22 mouse cellular contexts compared by ENCODE assay signal in genomic region chr19:45227049-45227448, GRCm38 (mm10). TPM values are rescaled to one million over a fixed set of nuclear protein-coding genes. Genes with fewer than 3 reads are reported as not detected.
A peak's percentile ranks its signal among the peaks of the same experiment; 100 is the strongest.
DNase-seq lines count a peak whose midpoint lies in the region; ATAC-seq lines count a peak whose summit lies in the region.
"Had no signal": no experiment of that assay in that cellular context is flagged by ENCODE, and none has a peak within 500 bp of the region (broad histone marks: within the 10 kb centered on the region; RNA-seq: fewer than 3 reads in every experiment).

No protein-coding gene starts in this region.

- no peak overlapping the region for H3K4me3 ChIP-seq in hindbrain, embryonic 11.5 days (ENCODE audit: low read depth, low read length)
- H3K4me3 ChIP-seq in hindbrain, embryonic 12.5 days, result no peak overlapping the region
- H3K4me3 ChIP-seq in midbrain, embryonic 11.5 days (ENCODE audit: low read depth, low read length), result no peak overlapping the region
- H3K4me3 ChIP-seq in midbrain, embryonic 14.5 days (replicated peaks; ENCODE audit: low read depth, low read length), result no peak overlapping the region
- H3K4me3 ChIP-seq in heart, embryonic 11.5 days (ENCODE audit: low read depth, low read length), result no peak overlapping the region
- H3K4me3 ChIP-seq: heart, adult 2 months; heart, embryonic 12.5 days had no signal

- H3K9ac ChIP-seq in hindbrain, embryonic 11.5 days (ENCODE audit: low read depth, low read length), result no peak overlapping the region
- no peak overlapping the region for H3K9ac ChIP-seq in hindbrain, embryonic 12.5 days
- H3K9ac ChIP-seq in midbrain, embryonic 11.5 days (ENCODE audit: low read length), result no peak overlapping the region
- H3K9ac ChIP-seq in midbrain, embryonic 14.5 days (replicated peaks; ENCODE audit: low read length), result no peak overlapping the region
- no peak overlapping the region for H3K9ac ChIP-seq in heart, embryonic 11.5 days (ENCODE audit: low read depth, low read length)
- H3K9ac ChIP-seq: heart, embryonic 12.5 days; hindbrain, embryonic 14.5 days had no signal

- peaks cover 94% of the 10 kb centered on the region for H3K27me3 ChIP-seq in hindbrain, embryonic 11.5 days (ENCODE audit: control insufficient read depth, insufficient read depth, low read length)
- peaks cover 98% of the 10 kb centered on the region for H3K27me3 ChIP-seq in hindbrain, embryonic 12.5 days
- H3K27me3 ChIP-seq in midbrain, embryonic 11.5 days (ENCODE audit: control insufficient read depth, insufficient read depth, low read length), result peaks cover 98% of the 10 kb centered on the region
- H3K27me3 ChIP-seq in midbrain, embryonic 14.5 days (ENCODE audit: control insufficient read depth, insufficient read depth, low read length), result peaks cover 99% of the 10 kb centered on the region
- H3K27me3 ChIP-seq in heart, embryonic 11.5 days (ENCODE audit: control insufficient read depth, insufficient read depth, low read length), result peaks cover 95% of the 10 kb centered on the region

- H3K4me1 ChIP-seq in hindbrain, embryonic 11.5 days (replicated peaks; ENCODE audit: control insufficient read depth, insufficient read depth, low read length), result peaks cover 17% of the 10 kb centered on the region
- H3K4me1 ChIP-seq in hindbrain, embryonic 12.5 days, result peaks cover 36% of the 10 kb centered on the region
- peaks cover 15% of the 10 kb centered on the region for H3K4me1 ChIP-seq in midbrain, embryonic 11.5 days (ENCODE audit: control insufficient read depth, insufficient read depth, low read length)
- no peaks in the 10 kb centered on the region for H3K4me1 ChIP-seq in midbrain, embryonic 14.5 days (ENCODE audit: control insufficient read depth, insufficient read depth, low read length)
- H3K4me1 ChIP-seq in heart, embryonic 11.5 days (ENCODE audit: control insufficient read depth, insufficient read depth, low read length), result peaks cover 11% of the 10 kb centered on the region; the same call in 1 of the 2 replicates

- H3K36me3 ChIP-seq in hindbrain, embryonic 11.5 days (ENCODE audit: control insufficient read depth, insufficient read depth, low read length), result no peaks in the 10 kb centered on the region
- H3K36me3 ChIP-seq in hindbrain, embryonic 12.5 days, result no peaks in the 10 kb centered on the region
- no peaks in the 10 kb centered on the region for H3K36me3 ChIP-seq in midbrain, embryonic 11.5 days (ENCODE audit: control insufficient read depth, insufficient read depth, low read length)
- no peaks in the 10 kb centered on the region for H3K36me3 ChIP-seq in midbrain, embryonic 14.5 days (ENCODE audit: control insufficient read depth, insufficient read depth, low read length)
- H3K36me3 ChIP-seq in heart, embryonic 11.5 days (ENCODE audit: control insufficient read depth, insufficient read depth, low read length), result no peaks in the 10 kb centered on the region
- H3K36me3 ChIP-seq: G1E; heart, embryonic 12.5 days had no signal

- peak; percentile 20 for DNase-seq in embryo, embryonic 10.5 days (ENCODE audit: low spot score)
- DNase-seq in embryo, embryonic 10 days (ENCODE audit: low spot score), result no peak
- peak; percentile 38 for DNase-seq in hindbrain, embryonic 11.5 days (ENCODE audit: low spot score)
- DNase-seq in midbrain, embryonic 11.5 days (ENCODE audit: low spot score, missing footprints), result peak; percentile 89
- no peak for DNase-seq in midbrain, embryonic 14.5 days
- DNase-seq in left cerebral cortex, adult 8-10 months (ENCODE audit: low spot score in 2 of 2), result no peak
- DNase-seq: adrenal gland, postnatal 10 days; cerebellum, adult 11 months; cerebellum, adult 8-10 months; cerebellum, postnatal 14 days; gastrocnemius, postnatal 14 days; heart, adult 2 months had no signal

- 2% methylated on average over 3 of the region's 3 CpGs for whole genome bisulfite sequencing in hindbrain, embryonic 11.5 days
- 2% methylated on average over 3 of the region's 3 CpGs for WGBS in hindbrain, embryonic 12.5 days
- WGBS in midbrain, embryonic 11.5 days, result 4% methylated on average over 3 of the region's 3 CpGs
- WGBS in midbrain, embryonic 14.5 days, result 5% methylated on average over 3 of the region's 3 CpGs
- 7% methylated on average over 3 of the region's 3 CpGs for WGBS in heart, embryonic 11.5 days (ENCODE audit: insufficient replicate concordance)

- no peak for ATAC-seq in hindbrain, embryonic 11.5 days (ENCODE audit: low FRiP score)
- no peak for ATAC-seq in hindbrain, embryonic 12.5 days (ENCODE audit: low FRiP score)
- ATAC-seq in midbrain, embryonic 11.5 days (ENCODE audit: low FRiP score), result no peak
- no peak for ATAC-seq in midbrain, embryonic 14.5 days (ENCODE audit: low FRiP score, low TSS enrichment)
- no peak for ATAC-seq in heart, embryonic 11.5 days (replicated peaks; ENCODE audit: insufficient number of reproducible peaks, low FRiP score, low TSS enrichment)
- ATAC-seq: CD4-positive, CD25-positive, alpha-beta regulatory T cell, adult 4 months; forebrain, embryonic 16.5 days; inflammation-experienced regulatory T-cells, adult 6 months had no signal

- no peak overlapping the region for H3K4me2 ChIP-seq in hindbrain, embryonic 11.5 days (replicated peaks; ENCODE audit: low read depth, low read length)
- H3K4me2 ChIP-seq in hindbrain, embryonic 12.5 days (replicated peaks), result no peak overlapping the region
- no peak overlapping the region for H3K4me2 ChIP-seq in midbrain, embryonic 11.5 days
- no peak overlapping the region for H3K4me2 ChIP-seq in midbrain, embryonic 14.5 days (ENCODE audit: low read length)
- H3K4me2 ChIP-seq in heart, embryonic 11.5 days, result no peak overlapping the region
- H3K4me2 ChIP-seq: heart, embryonic 12.5 days; hindbrain, embryonic 14.5 days had no signal

- no peak overlapping the region for H3K27ac ChIP-seq in hindbrain, embryonic 11.5 days (ENCODE audit: low read depth, low read length)
- H3K27ac ChIP-seq in hindbrain, embryonic 12.5 days, result no peak overlapping the region
- H3K27ac ChIP-seq in midbrain, embryonic 11.5 days (ENCODE audit: low read depth, low read length), result no peak overlapping the region
- H3K27ac ChIP-seq in midbrain, embryonic 14.5 days (replicated peaks; ENCODE audit: low read depth, low read length), result no peak overlapping the region
- H3K27ac ChIP-seq in heart, embryonic 11.5 days (ENCODE audit: low read depth, low read length), result no peak overlapping the region
- H3K27ac ChIP-seq: heart, adult 2 months; hindbrain, embryonic 14.5 days had no signal

- no peaks in the 10 kb centered on the region for H3K9me3 ChIP-seq in hindbrain, embryonic 11.5 days (ENCODE audit: control insufficient read depth, low read length)
- H3K9me3 ChIP-seq in hindbrain, embryonic 12.5 days (replicated peaks), result no peaks in the 10 kb centered on the region
- H3K9me3 ChIP-seq in midbrain, embryonic 11.5 days (ENCODE audit: control insufficient read depth, low read length), result no peaks in the 10 kb centered on the region
- no peaks in the 10 kb centered on the region for H3K9me3 ChIP-seq in midbrain, embryonic 14.5 days (ENCODE audit: control insufficient read depth, low read length)
- H3K9me3 ChIP-seq in heart, embryonic 11.5 days (replicated peaks; ENCODE audit: control insufficient read depth, low read length), result no peaks in the 10 kb centered on the region
- H3K9me3 ChIP-seq: heart, embryonic 12.5 days had no signal

RNA-seq across cellular contexts. Expression of gene Lbx1, which starts 8.6 kb away (rescaled TPM):
- polyA plus RNA-seq in hindbrain, embryonic 11.5 days (2014; fragmentation: Nextera tagmentation; extraction: Ambion mirVana), result 7.6 and 8.5 TPM in 2 replicates
- 10.8 and 18.8 TPM in 2 replicates for polyA plus RNA-seq in hindbrain, embryonic 12.5 days (2016; fragmentation: Nextera tagmentation; extraction: Ambion mirVana)
- polyA plus RNA-seq in midbrain, embryonic 11.5 days (2014; fragmentation: Nextera tagmentation; extraction: Ambion mirVana), result not detected in 2 replicates
- 0.49 and 0.65 TPM in 2 replicates for polyA plus RNA-seq in midbrain, embryonic 14.5 days (2014; fragmentation: Nextera tagmentation; extraction: Ambion mirVana)
- 0.08 and 0.16 TPM in 2 replicates for polyA plus RNA-seq in heart, embryonic 11.5 days (2014; fragmentation: Nextera tagmentation; extraction: Ambion mirVana)
- total RNA-seq in left cerebral cortex, adult 8-10 months (2022), result not detected
- total RNA-seq: common myeloid progenitor, adult 5-6 weeks; G1E had no signal
- polyA plus RNA-seq: CD4-positive, CD25-positive, alpha-beta regulatory T cell, adult 4 months; forebrain, embryonic 16.5 days; G1E; heart, adult 2 months; heart, embryonic 12.5 days; heart, embryonic 16.5 days; inflammation-experienced regulatory T-cells, adult 6 months had no signal

Comparison
In these comparisons a context has a peak if more than half of its experiments do, and no peak if none do; other contexts are left out.
1. DNase-seq: peak in embryo, embryonic 10.5 days (single experiment), hindbrain, embryonic 11.5 days (single experiment) and midbrain, embryonic 11.5 days (single experiment); none in embryo, embryonic 10 days (single experiment), midbrain, embryonic 14.5 days (single experiment) and left cerebral cortex, adult 8-10 months (0 of 2).